9 mouse cellular contexts compared by ENCODE assay signal in the genomic region with DNA sequence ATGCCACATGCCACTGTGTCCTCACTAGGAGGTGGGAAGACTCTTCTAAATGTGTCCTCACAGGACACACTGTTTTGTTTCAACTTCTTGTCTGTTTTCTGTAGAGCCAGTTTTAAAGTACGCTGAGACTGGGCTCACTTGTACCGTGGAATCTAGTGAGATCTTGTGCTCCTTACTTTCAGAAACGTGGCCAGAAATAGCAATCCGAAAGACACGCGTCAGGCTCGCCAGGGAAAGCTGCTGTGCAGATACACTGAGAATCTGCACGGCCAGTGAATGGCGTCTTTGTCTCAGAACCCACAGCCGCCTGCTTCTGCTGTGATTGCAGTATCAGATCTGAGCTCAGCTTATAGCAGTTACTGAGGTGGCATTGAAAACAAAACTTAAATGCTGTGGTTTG. TPM values are rescaled to one million over a fixed set of nuclear protein-coding genes. Genes with fewer than 3 reads are reported as not detected.
DNase-seq lines count a peak whose midpoint lies in the region; ATAC-seq and TF ChIP-seq lines count a peak whose summit lies in the region.
"Had no signal": no experiment of that assay in that cellular context is flagged by ENCODE, and none has a peak within 500 bp of the region (broad histone marks: within the 10 kb centered on the region; RNA-seq: fewer than 3 reads in every experiment).

No protein-coding gene starts in this region.

- peaks cover 30% of the 10 kb centered on the region for H3K4me1 ChIP-seq in neural tube, embryonic 13.5 days (replicated peaks)
- no peaks in the 10 kb centered on the region for H3K4me1 ChIP-seq in stomach, postnatal 0 days (replicated peaks; ENCODE audit: control insufficient read depth, insufficient read depth)
- no peaks in the 10 kb centered on the region for H3K4me1 ChIP-seq in liver, embryonic 12.5 days

- WGBS in neural tube, embryonic 13.5 days = 51% methylated on average over 10 of the region's 10 CpGs
- 66% methylated on average over 10 of the region's 10 CpGs for WGBS in stomach, postnatal 0 days
- 71% methylated on average over 10 of the region's 10 CpGs for WGBS in liver, embryonic 12.5 days (ENCODE audit: insufficient replicate concordance)

- H3K9me3 ChIP-seq in neural tube, embryonic 13.5 days = no peaks in the 10 kb centered on the region
- H3K9me3 ChIP-seq in stomach, postnatal 0 days (ENCODE audit: control insufficient read depth, low read length) = no peaks in the 10 kb centered on the region
- H3K9me3 ChIP-seq in liver, embryonic 12.5 days (replicated peaks) = no peaks in the 10 kb centered on the region

- H3K9ac ChIP-seq in neural tube, embryonic 13.5 days = no peak overlapping the region
- H3K9ac ChIP-seq in stomach, postnatal 0 days (ENCODE audit: low read length) = 0 out of 2 replicates have a peak overlapping the region, but pooled peaks have one; percentile 5
- H3K9ac ChIP-seq in liver, embryonic 12.5 days = no peak overlapping the region

- H3K4me3 ChIP-seq in neural tube, embryonic 13.5 days = no peak overlapping the region
- no peak overlapping the region for H3K4me3 ChIP-seq in stomach, postnatal 0 days (ENCODE audit: low read depth, low read length)
- H3K4me3 ChIP-seq in liver, embryonic 12.5 days = no peak overlapping the region

- no peaks in the 10 kb centered on the region for H3K27me3 ChIP-seq in neural tube, embryonic 13.5 days
- no peaks in the 10 kb centered on the region for H3K27me3 ChIP-seq in stomach, postnatal 0 days (ENCODE audit: control insufficient read depth, insufficient read depth, low read length)
- H3K27me3 ChIP-seq in liver, embryonic 12.5 days (replicated peaks) = no peaks in the 10 kb centered on the region

- H3K36me3 ChIP-seq in neural tube, embryonic 13.5 days = no peaks in the 10 kb centered on the region
- H3K36me3 ChIP-seq in stomach, postnatal 0 days (ENCODE audit: control insufficient read depth, insufficient read depth, low read length) = no peaks in the 10 kb centered on the region; the same call in 1 of the 2 replicates
- H3K36me3 ChIP-seq in liver, embryonic 12.5 days = peaks cover 23% of the 10 kb centered on the region

- DNase-seq in cerebellum, adult 9-10 months = peak; percentile 18
- DNase-seq in cerebellum, adult 11 months = no peak
- no peak for DNase-seq in neural tube, embryonic 10.5 days (ENCODE audit: extremely low spot score, low spot score)
- peak; percentile 43 to 45 for DNase-seq in left cerebral cortex, adult 18-20 months (ENCODE audit: low spot score in 2 of 2)
- no peak for DNase-seq in stomach, postnatal 0 days (ENCODE audit: low spot score)
- DNase-seq in urinary bladder, adult 18-20 months (ENCODE audit: low spot score in 2 of 2) = no peak

- peak overlapping the region; percentile 6 for H3K27ac ChIP-seq in neural tube, embryonic 13.5 days (replicated peaks)
- H3K27ac ChIP-seq in stomach, postnatal 0 days (replicated peaks) = 0 out of 2 replicates have a peak overlapping the region, but pooled peaks have one; percentile 18
- no peak overlapping the region for H3K27ac ChIP-seq in liver, embryonic 12.5 days

- TF ChIP-seq EP300 in stomach, postnatal 0 days (optimal IDR thresholded peaks at IDR 0.05) = no peak

- H3K4me2 ChIP-seq in neural tube, embryonic 13.5 days = no peak overlapping the region
- H3K4me2 ChIP-seq in stomach, postnatal 0 days (replicated peaks; ENCODE audit: low read depth) = no peak overlapping the region
- no peak overlapping the region for H3K4me2 ChIP-seq in liver, embryonic 12.5 days

- TF ChIP-seq CTCF in stomach, postnatal 0 days (IDR thresholded peaks at IDR 0.05; ENCODE audit: low read depth) = no peak

- no peak for ATAC-seq in neural tube, embryonic 13.5 days (ENCODE audit: low read depth)
- no peak for ATAC-seq in stomach, postnatal 0 days (ENCODE audit: low FRiP score, low TSS enrichment)
- ATAC-seq in liver, embryonic 12.5 days = no peak

RNA-seq across cellular contexts. Expression of a gene that starts 28.9 kb away (rescaled TPM):
- 0.40 and 0.50 TPM in 2 replicates for polyA plus RNA-seq in neural tube, embryonic 13.5 days (2015; fragmentation: Nextera tagmentation; extraction: Ambion mirVana)
- total RNA-seq in left cerebral cortex, adult 18-20 months (2021) = 10 to 100 TPM; 21.8 to 23.2 TPM
- 0.19 and 0.23 TPM in 2 replicates for polyA plus RNA-seq in stomach, postnatal 0 days (2015; fragmentation: Nextera tagmentation; extraction: Ambion mirVana)
- not detected in 2 replicates for polyA plus RNA-seq in liver, embryonic 12.5 days (2016; fragmentation: Nextera tagmentation; extraction: Ambion mirVana)
- total RNA-seq: neutrophil, adult 5-6 weeks had no signal

RNA-seq across cellular contexts. Expression of a gene that starts 40.5 kb away (rescaled TPM):
- not detected in 2 replicates for polyA plus RNA-seq in neural tube, embryonic 13.5 days (2015; fragmentation: Nextera tagmentation; extraction: Ambion mirVana)
- total RNA-seq in left cerebral cortex, adult 18-20 months (2021) = not detected
- polyA plus RNA-seq in stomach, postnatal 0 days (2015; fragmentation: Nextera tagmentation; extraction: Ambion mirVana) = 63.2 and 68.6 TPM in 2 replicates
- polyA plus RNA-seq in liver, embryonic 12.5 days (2016; fragmentation: Nextera tagmentation; extraction: Ambion mirVana) = not detected in 2 replicates
- total RNA-seq: neutrophil, adult 5-6 weeks had no signal

RNA-seq across cellular contexts. Expression of a gene that starts 48.4 kb away (rescaled TPM):
- polyA plus RNA-seq in neural tube, embryonic 13.5 days (2015; fragmentation: Nextera tagmentation; extraction: Ambion mirVana) = not detected in 2 replicates
- total RNA-seq in left cerebral cortex, adult 18-20 months (2021) = not detected
- polyA plus RNA-seq in stomach, postnatal 0 days (2015; fragmentation: Nextera tagmentation; extraction: Ambion mirVana) = 2.4 and 2.5 TPM in 2 replicates
- not detected in 2 replicates for polyA plus RNA-seq in liver, embryonic 12.5 days (2016; fragmentation: Nextera tagmentation; extraction: Ambion mirVana)
- total RNA-seq: neutrophil, adult 5-6 weeks had no signal

RNA-seq across cellular contexts. Expression of a gene that starts 57.9 kb away (rescaled TPM):
- polyA plus RNA-seq in neural tube, embryonic 13.5 days (2015; fragmentation: Nextera tagmentation; extraction: Ambion mirVana) = not detected in 2 replicates
- not detected for total RNA-seq in left cerebral cortex, adult 18-20 months (2021)
- 0.23 and 0.29 TPM in 2 replicates for polyA plus RNA-seq in stomach, postnatal 0 days (2015; fragmentation: Nextera tagmentation; extraction: Ambion mirVana)
- not detected in 2 replicates for polyA plus RNA-seq in liver, embryonic 12.5 days (2016; fragmentation: Nextera tagmentation; extraction: Ambion mirVana)
- total RNA-seq: neutrophil, adult 5-6 weeks had no signal

Comparison
In these comparisons a context has a peak if more than half of its experiments do, and no peak if none do; other contexts are left out.
1. DNase-seq: peak in cerebellum, adult 9-10 months (single experiment) and left cerebral cortex, adult 18-20 months (2 of 2); none in cerebellum, adult 11 months (single experiment), neural tube, embryonic 10.5 days (single experiment), stomach, postnatal 0 days (single experiment) and urinary bladder, adult 18-20 months (0 of 2).
2. RNA of a gene that starts 40.5 kb away (polyA plus RNA-seq): 63.2 to 68.6 TPM in stomach, postnatal 0 days; not detected in neural tube, embryonic 13.5 days and not detected in liver, embryonic 12.5 days; every median in the first group is over 10 times any median in the second.